Mouse (Mus musculus): Measurements from ENCODE around the gene Pnmt.

DNA sequence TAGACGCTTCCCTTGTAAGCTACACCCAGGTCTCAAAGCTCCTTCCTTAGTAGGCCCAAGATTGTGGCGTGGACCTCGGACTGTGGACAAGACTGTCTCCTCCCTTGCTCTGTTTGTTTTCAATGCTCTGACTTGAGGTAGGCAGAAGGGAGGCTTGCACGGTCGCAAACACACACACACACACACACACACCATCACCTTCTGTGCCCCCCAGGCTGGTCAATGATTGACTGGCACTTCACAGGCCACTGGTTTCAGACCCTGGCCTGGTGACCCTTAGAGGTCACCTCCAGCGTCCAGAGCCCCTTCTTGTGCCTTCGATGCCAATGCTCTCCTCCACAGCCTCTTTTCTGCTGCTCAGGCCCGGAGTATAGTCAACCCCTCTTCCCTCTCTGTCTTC, 22.6 kb downstream of the Pnmt start:
- TF ChIP-seq CTCF (IDR thresholded peaks at IDR 0.05; ENCODE audit: extremely low read depth, insufficient read depth, low read length): no peak
- no peak for TF ChIP-seq POLR2A (IDR thresholded peaks at IDR 0.05; ENCODE audit: extremely low read depth, insufficient read depth, low read length)
